Mouse (Mus musculus) stomach, embryonic 14.5 days (tissue): Measurements from ENCODE around the gene Fam161a. TPM values are rescaled to one million over a fixed set of nuclear protein-coding genes. Genes with fewer than 3 reads are reported as not detected.

Experiments
- ATAC-seq: fragments of 200-750 bp; cut with Nextera tagmentation; 2 replicates; pipeline ENCODE4 v1.8.0; 2017; ENCODE audit warnings: low read depth, moderate TSS enrichment; ENCODE audit not compliant: insufficient number of reproducible peaks, insufficient read depth, low FRiP score
- H3K27ac ChIP-seq: fragments of 300-500 bp; sonication (generic); 2 replicates; pipeline ENCODE4 v1.5.1; 2014; ENCODE audit warnings: mild to moderate bottlenecking, low read length, moderate library complexity, mixed read lengths
- H3K27me3 ChIP-seq: fragments of 300-500 bp; sonication (generic); 2 replicates; pipeline ENCODE4 v1.6.1; 2014; ENCODE audit warnings: low read length, control low read depth, mixed read lengths; ENCODE audit not compliant: control insufficient read depth, insufficient read depth
- H3K36me3 ChIP-seq: fragments of 300-500 bp; sonication (generic); 2 replicates; pipeline ENCODE4 v1.6.1; 2014; ENCODE audit warnings: mild to moderate bottlenecking, control low read depth, low read length, moderate library complexity, mixed read lengths; ENCODE audit not compliant: control insufficient read depth, insufficient read depth
- H3K4me1 ChIP-seq: fragments of 300-500 bp; sonication (generic); 2 replicates; pipeline ENCODE4 v1.6.1; 2014; ENCODE audit warnings: low read length, control low read depth, mixed read lengths; ENCODE audit not compliant: control insufficient read depth, insufficient read depth
- H3K4me2 ChIP-seq: fragments of 300-500 bp; sonication (generic); replicated peaks from 2 replicates; pipeline ENCODE4 v1.6.1; 2014; ENCODE audit warnings: low read depth, low read length, control low read depth
- H3K4me3 ChIP-seq: fragments of 300-500 bp; sonication (generic); 2 replicates; pipeline ENCODE4 v1.5.1; 2014; ENCODE audit warnings: low read depth, low read length, control low read depth
- H3K9ac ChIP-seq: fragments of 300-500 bp; sonication (generic); replicated peaks from 2 replicates; pipeline ENCODE4 v1.6.1; 2014; ENCODE audit warnings: low read depth, mild to moderate bottlenecking, control low read depth, low read length, moderate library complexity, mixed read lengths
- H3K9me3 ChIP-seq: fragments of 300-500 bp; sonication (generic); 2 replicates; pipeline ENCODE4 v1.6.1; 2016; ENCODE audit warnings: low read depth, low read length, control low read depth; ENCODE audit not compliant: control insufficient read depth
- WGBS: fragments of 180-500 bp; shearing (Covaris S2); extraction: QIAGEN DNeasy Blood & Tissue Kit; methylation state at CpG from one replicate; pipeline ENCODE4 v1.1.7; 2014; 5-methylcytosine and 5-hydroxymethylcytosine counted together
- polyA plus RNA-seq: library from polyadenylated mRNA; unstranded; fragments of >200 nt; fragmentation: Nextera tagmentation; extraction: Ambion mirVana; gene quantifications from 2 replicates; pipeline ENCODE4 v1.2.1, GENCODE M21; 2014

The Fam161a gene
- polyA plus RNA-seq: 12.1 TPM in 2 replicates

GRCm38 (mm10) chr11:23007481-23008180 lies at the start of gene Fam161a:
Gene Fam161a, plus strand, starts transcription at chr11:23007531.
- WGBS: under 1% methylated on average over 22 of the region's 22 CpGs
- no peaks in the 10 kb centered on the region for H3K4me1 ChIP-seq
- no peaks in the 10 kb centered on the region for H3K9me3 ChIP-seq
- peaks cover 20% of the 10 kb centered on the region for H3K36me3 ChIP-seq
- H3K27ac ChIP-seq: peak within 1 kb of the TSS; percentile 79
- H3K4me3 ChIP-seq: peak within 1 kb of the TSS; percentile 49
- H3K4me2 ChIP-seq: peak within 1 kb of the TSS; percentile 75
- peak within 1 kb of the TSS; percentile 50 for H3K9ac ChIP-seq
- peak; percentile 93 for ATAC-seq
- no peaks in the 10 kb centered on the region for H3K27me3 ChIP-seq

GRCm38 (mm10) chr11:22957791-22958374 lies 49.4 kb upstream of the Fam161a start:
- Histone ChIP-seq H3K9me3 (no peaks in the 10 kb centered on the region), H3K27me3 (no peaks in the 10 kb centered on the region), H3K9ac (no peak overlapping the region), H3K27ac (no peak overlapping the region), H3K36me3 (peaks cover 7% of the 10 kb centered on the region; the same call in 1 of the 2 replicates), H3K4me2 (no peak overlapping the region), H3K4me1 (no peaks in the 10 kb centered on the region), H3K4me3 (no peak overlapping the region)
- WGBS: 89% methylated on average over 4 of the region's 4 CpGs
- ATAC-seq: no peak

GRCm38 (mm10) chr11:22962101-22962500 lies 45.2 kb upstream of the Fam161a start:
- Histone ChIP-seq H3K4me2 (no peak overlapping the region), H3K4me1 (no peaks in the 10 kb centered on the region), H3K4me3 (no peak overlapping the region), H3K36me3 (no peaks in the 10 kb centered on the region), H3K9me3 (peaks cover 7% of the 10 kb centered on the region; the same call in 1 of the 2 replicates), H3K27me3 (no peaks in the 10 kb centered on the region), H3K27ac (no peak overlapping the region), H3K9ac (no peak overlapping the region)
- 100% methylated on average over 1 of the region's 1 CpGs for WGBS
- ATAC-seq: no peak

- H3K4me3 ChIP-seq: no peak overlapping the region
- no peak for ATAC-seq
- no peak overlapping the region for H3K9ac ChIP-seq
- no peak overlapping the region for H3K4me2 ChIP-seq
- no peaks in the 10 kb centered on the region for H3K36me3 ChIP-seq
- peaks cover 7% of the 10 kb centered on the region; the same call in 1 of the 2 replicates for H3K9me3 ChIP-seq
- no peaks in the 10 kb centered on the region for H3K27me3 ChIP-seq
- no peak overlapping the region for H3K27ac ChIP-seq
- no peaks in the 10 kb centered on the region for H3K4me1 ChIP-seq
- WGBS: 73% methylated on average over 4 of the region's 4 CpGs
Measured at GRCm38 (mm10) chr11:22964401-22964800, 42.9 kb upstream of the Fam161a start.

- Histone ChIP-seq H3K4me1 (no peaks in the 10 kb centered on the region), H3K9me3 (peaks cover 11% of the 10 kb centered on the region; the same call in 1 of the 2 replicates), H3K9ac (no peak overlapping the region), H3K27me3 (no peaks in the 10 kb centered on the region), H3K27ac (no peak overlapping the region), H3K4me2 (no peak overlapping the region), H3K4me3 (no peak overlapping the region), H3K36me3 (no peaks in the 10 kb centered on the region)
- WGBS: 71% methylated on average over 4 of the region's 4 CpGs
- ATAC-seq: no peak
Measured at GRCm38 (mm10) chr11:22965503-22965902, 41.8 kb upstream of the Fam161a start.

GRCm38 (mm10) chr11:22969486-22969885 lies 37.8 kb upstream of the Fam161a start:
- H3K27ac ChIP-seq: no peak overlapping the region
- ATAC-seq: no peak
- H3K4me1 ChIP-seq: no peaks in the 10 kb centered on the region

GRCm38 (mm10) chr11:22970546-22970945 lies 36.8 kb upstream of the Fam161a start:
- H3K4me1 ChIP-seq: no peaks in the 10 kb centered on the region
- WGBS: 93% methylated on average over 1 of the region's 1 CpGs
- H3K36me3 ChIP-seq: no peaks in the 10 kb centered on the region
- no peak overlapping the region for H3K27ac ChIP-seq
- H3K4me2 ChIP-seq: no peak overlapping the region
- no peak overlapping the region for H3K9ac ChIP-seq
- H3K27me3 ChIP-seq: no peaks in the 10 kb centered on the region
- no peak overlapping the region for H3K4me3 ChIP-seq
- peaks cover 28% of the 10 kb centered on the region for H3K9me3 ChIP-seq
- no peak for ATAC-seq

More at GRCm38 (mm10) chr11:22969486-22969885, 37.8 kb upstream of the Fam161a start:
- H3K27me3 ChIP-seq: no peaks in the 10 kb centered on the region
- H3K4me2 ChIP-seq: no peak overlapping the region
- peaks cover 28% of the 10 kb centered on the region for H3K9me3 ChIP-seq
- H3K36me3 ChIP-seq: no peaks in the 10 kb centered on the region
- 71% methylated on average over 6 of the region's 6 CpGs for WGBS
- H3K9ac ChIP-seq: no peak overlapping the region
- H3K4me3 ChIP-seq: no peak overlapping the region

GRCm38 (mm10) chr11:22971835-22972709 lies 35.3 kb upstream of the Fam161a start, which contains the start of gene Zrsr1:
Gene Zrsr1, plus strand, starts transcription at chr11:22972005.
- Histone ChIP-seq H3K27ac (no peak within 1 kb of the TSS; the same call in 1 of the 2 replicates), H3K4me2 (peak within 1 kb of the TSS; percentile 72), H3K27me3 (no peaks in the 10 kb centered on the region), H3K36me3 (peaks cover 5% of the 10 kb centered on the region; the same call in 1 of the 2 replicates), H3K4me1 (peaks cover 3% of the 10 kb centered on the region; the same call in 1 of the 2 replicates), H3K9me3 (peaks cover 22% of the 10 kb centered on the region), H3K4me3 (peak within 1 kb of the TSS; percentile 52), H3K9ac (peak within 1 kb of the TSS; percentile 38)
- WGBS: 45% methylated on average over 56 of the region's 56 CpGs
- peak; percentile 86 for ATAC-seq
